Mouse (Mus musculus): ENCODE measurements at regions not wholly inside any gene's neighbourhood (a gene's known extent, or its start where the extent isn't known, plus 50 kb on each side); places are given as distances from the start of the nearest gene placed in this dataset.

- 97% methylated on average over 2 of the region's 2 CpGs for WGBS
- Histone ChIP-seq H3K9me3 (replicated peaks) (no peaks in the 10 kb centered on the region), H3K4me3 (replicated peaks) (no peak overlapping the region), H3K27me3 (replicated peaks) (no peaks in the 10 kb centered on the region), H3K27ac (replicated peaks) (no peak overlapping the region), H3K4me1 (no peaks in the 10 kb centered on the region), H3K4me2 (no peak overlapping the region), H3K9ac (replicated peaks) (no peak overlapping the region), H3K36me3 (no peaks in the 10 kb centered on the region)
- no peak for ATAC-seq (ENCODE audit: low FRiP score)
These were observed 372.1 kb upstream of the Man1a start for GRCm38 (mm10) chr10:54448352-54449043.

- no peaks in the 10 kb centered on the region for H3K4me1 ChIP-seq
- H3K9ac ChIP-seq (replicated peaks): no peak overlapping the region
- WGBS: 71% methylated on average over 5 of the region's 5 CpGs
These were observed 327.0 kb upstream of the Man1a start for GRCm38 (mm10) chr10:54403223-54403926.

GRCm38 (mm10) chr10:54383751-54384150 lies 307.3 kb upstream of the Man1a start:
- Histone ChIP-seq H3K27ac (replicated peaks) (no peak overlapping the region), H3K4me1 (no peaks in the 10 kb centered on the region), H3K27me3 (replicated peaks) (no peaks in the 10 kb centered on the region), H3K9me3 (replicated peaks) (no peaks in the 10 kb centered on the region), H3K4me3 (replicated peaks) (no peak overlapping the region), H3K36me3 (no peaks in the 10 kb centered on the region), H3K4me2 (no peak overlapping the region), H3K9ac (replicated peaks) (no peak overlapping the region)
- 82% methylated on average over 2 of the region's 2 CpGs for WGBS
- ATAC-seq (ENCODE audit: low FRiP score): no peak

More at GRCm38 (mm10) chr10:54403223-54403926, 327.0 kb upstream of the Man1a start:
- no peak for ATAC-seq (ENCODE audit: low FRiP score)
- Histone ChIP-seq H3K27me3 (replicated peaks) (no peaks in the 10 kb centered on the region), H3K4me3 (replicated peaks) (no peak overlapping the region), H3K9me3 (replicated peaks) (no peaks in the 10 kb centered on the region), H3K27ac (replicated peaks) (no peak overlapping the region), H3K4me2 (no peak overlapping the region), H3K36me3 (no peaks in the 10 kb centered on the region)

GRCm38 (mm10) chr10:54381530-54381929 lies 305.1 kb upstream of the Man1a start:
- no peaks in the 10 kb centered on the region for H3K4me1 ChIP-seq
- ATAC-seq (ENCODE audit: low FRiP score): no peak
- H3K9ac ChIP-seq (replicated peaks): no peak overlapping the region
- no peaks in the 10 kb centered on the region for H3K9me3 ChIP-seq (replicated peaks)
- no peaks in the 10 kb centered on the region for H3K27me3 ChIP-seq (replicated peaks)
- no peaks in the 10 kb centered on the region for H3K36me3 ChIP-seq
- H3K4me2 ChIP-seq: no peak overlapping the region
- WGBS: 81% methylated on average over 2 of the region's 2 CpGs
- H3K27ac ChIP-seq (replicated peaks): no peak overlapping the region
- no peak overlapping the region for H3K4me3 ChIP-seq (replicated peaks)

- Histone ChIP-seq H3K4me3 (replicated peaks) (no peak overlapping the region), H3K27ac (replicated peaks) (no peak overlapping the region), H3K27me3 (replicated peaks) (no peaks in the 10 kb centered on the region), H3K36me3 (no peaks in the 10 kb centered on the region), H3K9me3 (replicated peaks) (no peaks in the 10 kb centered on the region), H3K4me2 (no peak overlapping the region), H3K9ac (replicated peaks) (no peak overlapping the region), H3K4me1 (no peaks in the 10 kb centered on the region)
- 96% methylated on average over 3 of the region's 3 CpGs for WGBS
- no peak for ATAC-seq (ENCODE audit: low FRiP score)
These were observed 292.7 kb upstream of the Man1a start for GRCm38 (mm10) chr10:54369158-54369557.

- no peaks in the 10 kb centered on the region for H3K4me1 ChIP-seq
- no peak overlapping the region for H3K4me3 ChIP-seq (replicated peaks)
- H3K9ac ChIP-seq (replicated peaks): no peak overlapping the region
- no peaks in the 10 kb centered on the region for H3K36me3 ChIP-seq
- no peak overlapping the region for H3K27ac ChIP-seq (replicated peaks)
- no peaks in the 10 kb centered on the region for H3K9me3 ChIP-seq (replicated peaks)
- H3K27me3 ChIP-seq (replicated peaks): no peaks in the 10 kb centered on the region
- 0 out of 2 replicates have a peak, but pooled peaks have one; percentile 47 for ATAC-seq (ENCODE audit: low FRiP score)
- H3K4me2 ChIP-seq: no peak overlapping the region
- WGBS: 74% methylated on average over 4 of the region's 4 CpGs
These were observed 288.9 kb upstream of the Man1a start for GRCm38 (mm10) chr10:54365315-54365714.

GRCm38 (mm10) chr10:54337234-54337633 lies 260.8 kb upstream of the Man1a start:
- no peak overlapping the region for H3K4me3 ChIP-seq (replicated peaks)
- H3K36me3 ChIP-seq: no peaks in the 10 kb centered on the region
- H3K27me3 ChIP-seq (replicated peaks): no peaks in the 10 kb centered on the region
- H3K4me1 ChIP-seq: no peaks in the 10 kb centered on the region
- no peak overlapping the region for H3K4me2 ChIP-seq
- ATAC-seq (ENCODE audit: low FRiP score): no peak
- no peak overlapping the region for H3K27ac ChIP-seq (replicated peaks)
- H3K9me3 ChIP-seq (replicated peaks): no peaks in the 10 kb centered on the region
- H3K9ac ChIP-seq (replicated peaks): no peak overlapping the region
- 78% methylated on average over 4 of the region's 4 CpGs for WGBS

Data from neural tube, embryonic 15.5 days (tissue).